Mouse (Mus musculus): ENCODE measurements around the gene Mtpn.

Gene Mtpn

GRCm38 (mm10) chr6:35539304-35540009 is at the start of gene Mtpn:
Gene Mtpn (minus strand): TSS chr6:35539888.
- DNase-seq = peak; percentile 98

GRCm38 (mm10) chr6:35568731-35569130 is 29.0 kb upstream of the Mtpn start:
- no peak for DNase-seq

GRCm38 (mm10) chr6:35567755-35568154 is 28.1 kb upstream of the Mtpn start:
- peak; percentile 8 for DNase-seq

GRCm38 (mm10) chr6:35559950-35560349 is 20.3 kb upstream of the Mtpn start:
- no peak for DNase-seq

- no peak for DNase-seq
Measured at GRCm38 (mm10) chr6:35544352-35544751, 4.7 kb upstream of the Mtpn start.

GRCm38 (mm10) chr6:35542656-35543400 is 3.1 kb upstream of the Mtpn start:
- no peak for DNase-seq

- peak; percentile 13 for DNase-seq
Measured at GRCm38 (mm10) chr6:35540377-35540776, 689 bp upstream of the Mtpn start.

- no peak for DNase-seq
Measured at GRCm38 (mm10) chr6:35538757-35539303, 858 bp downstream of the Mtpn start.

- no peak for DNase-seq
Measured at GRCm38 (mm10) chr6:35536021-35536420, 3.7 kb downstream of the Mtpn start.

GRCm38 (mm10) chr6:35513362-35513761 is 26.3 kb downstream of the Mtpn start:
- DNase-seq = no peak

GRCm38 (mm10) chr6:35504781-35505180 is 34.9 kb downstream of the Mtpn start:
- no peak for DNase-seq

- no peak for DNase-seq
Measured at GRCm38 (mm10) chr6:35502904-35503303, 36.8 kb downstream of the Mtpn start.

- no peak for DNase-seq
Measured at GRCm38 (mm10) chr6:35499978-35500667, 39.6 kb downstream of the Mtpn start.

- DNase-seq = no peak
Measured at GRCm38 (mm10) chr6:35497406-35497805, 42.3 kb downstream of the Mtpn start.

- DNase-seq = no peak
Measured at GRCm38 (mm10) chr6:35493851-35494250, 45.8 kb downstream of the Mtpn start.

GRCm38 (mm10) chr6:35479651-35480335 is 59.9 kb downstream of the Mtpn start:
- DNase-seq = no peak

GRCm38 (mm10) chr6:35476830-35477229 is 62.9 kb downstream of the Mtpn start:
- DNase-seq = no peak

GRCm38 (mm10) chr6:35463450-35464395 is 76.0 kb downstream of the Mtpn start:
- DNase-seq = no peak

GRCm38 (mm10) chr6:35462484-35462883 is 77.2 kb downstream of the Mtpn start:
- no peak for DNase-seq

Measured in thymus, postnatal 4 days (tissue).